Comparison of ENCODE assay signal across 18 mouse cellular contexts in the genomic region with DNA sequence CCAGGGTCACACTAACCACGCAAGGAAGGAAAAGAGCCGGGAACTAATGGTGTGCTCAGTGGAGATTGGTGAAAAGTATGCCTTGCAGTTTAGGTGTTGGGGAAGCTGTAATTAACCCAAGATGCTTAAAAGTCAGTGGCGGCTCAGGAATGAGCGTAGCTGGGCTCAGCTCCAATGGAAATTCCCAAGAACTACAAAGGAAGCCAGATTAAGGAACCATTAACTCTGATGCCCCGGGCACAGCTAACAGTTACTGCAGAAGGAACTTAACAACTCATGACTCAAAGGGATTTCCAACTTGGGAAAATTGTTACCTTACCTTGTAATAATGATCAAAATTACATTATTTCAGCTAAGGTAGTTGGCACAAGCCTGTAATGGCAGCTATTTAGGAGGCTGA. TPM values are rescaled to one million over a fixed set of nuclear protein-coding genes. Genes with fewer than 3 reads are reported as not detected.
A peak's percentile ranks its signal among the peaks of the same experiment; 100 is the strongest.
DNase-seq lines count a peak whose midpoint lies in the region; ATAC-seq lines count a peak whose summit lies in the region.
"Had no signal": no experiment of that assay in that cellular context is flagged by ENCODE, and none has a peak within 500 bp of the region (broad histone marks: within the 10 kb centered on the region; RNA-seq: fewer than 3 reads in every experiment).

No protein-coding gene starts in this region.

- no peak overlapping the region for H3K4me2 ChIP-seq in kidney, embryonic 15.5 days
- no peak overlapping the region for H3K4me2 ChIP-seq in limb, embryonic 12.5 days
- H3K4me2 ChIP-seq: forebrain, embryonic 15.5 days; hindbrain, embryonic 12.5 days; liver, embryonic 12.5 days; lung, embryonic 15.5 days had no signal

- DNase-seq in 3T3-L1 (ENCODE audit: low read depth, low spot score) (peak; percentile 22), 416B (ENCODE audit: low read depth) (peak; percentile 28)
- no peak for DNase-seq in Muller cell, postnatal 12 days (ENCODE audit: inconsistent ontology term)
- DNase-seq in retina, embryonic 14.5 days (ENCODE audit: low spot score) = no peak
- DNase-seq: adrenal gland, adult 2 months; cerebellum, postnatal 36 days; midbrain, embryonic 14.5 days; thymus, adult 18-20 months had no signal

- H3K9ac ChIP-seq in kidney, embryonic 15.5 days = no peak overlapping the region
- H3K9ac ChIP-seq in limb, embryonic 12.5 days (replicated peaks) = no peak overlapping the region
- H3K9ac ChIP-seq: forebrain, embryonic 15.5 days; hindbrain, embryonic 12.5 days; liver, embryonic 12.5 days; lung, embryonic 15.5 days had no signal

- 47% methylated on average over 5 of the region's 5 CpGs for WGBS in kidney, embryonic 15.5 days
- 22% methylated on average over 5 of the region's 5 CpGs for WGBS in limb, embryonic 12.5 days

- H3K4me3 ChIP-seq in kidney, embryonic 15.5 days (replicated peaks) = no peak overlapping the region
- no peak overlapping the region for H3K4me3 ChIP-seq in limb, embryonic 12.5 days (replicated peaks)
- H3K4me3 ChIP-seq: erythroblast, embryonic 14.5 days; forebrain, embryonic 15.5 days; hindbrain, embryonic 12.5 days; liver, embryonic 12.5 days; lung, embryonic 15.5 days had no signal

- peaks cover 25% of the 10 kb centered on the region for H3K27me3 ChIP-seq in kidney, embryonic 15.5 days
- H3K27me3 ChIP-seq in limb, embryonic 12.5 days = peaks cover 21% of the 10 kb centered on the region

- no peaks in the 10 kb centered on the region for H3K9me3 ChIP-seq in kidney, embryonic 15.5 days (replicated peaks)
- H3K9me3 ChIP-seq in limb, embryonic 12.5 days = no peaks in the 10 kb centered on the region
- H3K9me3 ChIP-seq: forebrain, embryonic 15.5 days; hindbrain, embryonic 12.5 days; liver, embryonic 12.5 days; lung, embryonic 15.5 days had no signal

- no peak for ATAC-seq in kidney, embryonic 15.5 days (replicated peaks; ENCODE audit: low FRiP score)
- ATAC-seq in limb, embryonic 12.5 days (ENCODE audit: insufficient number of reproducible peaks, insufficient read depth, low FRiP score, low TSS enrichment, low read depth) = no peak
- ATAC-seq in megakaryocyte, adult 5-6 weeks (ENCODE audit: poor library complexity, severe bottlenecking) = no peak
- ATAC-seq: forebrain, embryonic 15.5 days; intestine, postnatal 0 days; liver, embryonic 12.5 days had no signal

- no peaks in the 10 kb centered on the region for H3K36me3 ChIP-seq in kidney, embryonic 15.5 days
- no peaks in the 10 kb centered on the region for H3K36me3 ChIP-seq in limb, embryonic 12.5 days
- H3K36me3 ChIP-seq: forebrain, embryonic 15.5 days; hindbrain, embryonic 12.5 days; liver, embryonic 12.5 days; lung, embryonic 15.5 days had no signal

- peak overlapping the region; percentile 42; the same call in 1 of the 2 replicates for H3K27ac ChIP-seq in kidney, embryonic 15.5 days
- peak overlapping the region; percentile 29; the same call in 1 of the 2 replicates for H3K27ac ChIP-seq in limb, embryonic 12.5 days
- H3K27ac ChIP-seq: forebrain, embryonic 15.5 days; hindbrain, embryonic 12.5 days; liver, embryonic 12.5 days; lung, embryonic 15.5 days had no signal

- peaks cover 44% of the 10 kb centered on the region for H3K4me1 ChIP-seq in kidney, embryonic 15.5 days
- peaks cover 29% of the 10 kb centered on the region for H3K4me1 ChIP-seq in limb, embryonic 12.5 days (replicated peaks)

RNA-seq across cellular contexts. Expression of gene Spint2, which starts 5.0 kb away (rescaled TPM):
- polyA plus RNA-seq in kidney, embryonic 15.5 days (2015; fragmentation: Nextera tagmentation; extraction: Ambion mirVana) = 236 and 245 TPM in 2 replicates
- polyA plus RNA-seq in limb, embryonic 12.5 days (2016; fragmentation: Nextera tagmentation; extraction: Ambion mirVana) = 106 and 107 TPM in 2 replicates
- total RNA-seq in megakaryocyte, adult 5-6 weeks (2015) = 6.1 and 7.3 TPM in 2 replicates
- 2.6 and 5.3 TPM in 2 replicates for total RNA-seq in megakaryocyte, adult 5-6 weeks (2017)

RNA-seq across cellular contexts. Expression of gene Ppp1r14a, which starts 12.4 kb away (rescaled TPM):
- polyA plus RNA-seq in kidney, embryonic 15.5 days (2015; fragmentation: Nextera tagmentation; extraction: Ambion mirVana) = 21.0 and 23.7 TPM in 2 replicates
- 7.6 and 8.0 TPM in 2 replicates for polyA plus RNA-seq in limb, embryonic 12.5 days (2016; fragmentation: Nextera tagmentation; extraction: Ambion mirVana)
- total RNA-seq in megakaryocyte, adult 5-6 weeks (2015) = not detected in 2 replicates
- not detected in 2 replicates for total RNA-seq in megakaryocyte, adult 5-6 weeks (2017)
- total RNA-seq: neutrophil, adult 5-6 weeks had no signal

RNA-seq across cellular contexts. Expression of gene Dpf1, which starts 27.0 kb away (rescaled TPM):
- 3.1 and 5.9 TPM in 2 replicates for polyA plus RNA-seq in kidney, embryonic 15.5 days (2015; fragmentation: Nextera tagmentation; extraction: Ambion mirVana)
- 22.4 and 23.7 TPM in 2 replicates for polyA plus RNA-seq in limb, embryonic 12.5 days (2016; fragmentation: Nextera tagmentation; extraction: Ambion mirVana)
- not detected in 2 replicates for total RNA-seq in megakaryocyte, adult 5-6 weeks (2015)
- total RNA-seq in megakaryocyte, adult 5-6 weeks (2017) = not detected in 2 replicates
- total RNA-seq: neutrophil, adult 5-6 weeks had no signal

RNA-seq across cellular contexts. Expression of gene 2200002D01Rik, which starts 28.4 kb away (rescaled TPM):
- 7.6 and 11.2 TPM in 2 replicates for polyA plus RNA-seq in kidney, embryonic 15.5 days (2015; fragmentation: Nextera tagmentation; extraction: Ambion mirVana)
- 2.5 and 2.7 TPM in 2 replicates for polyA plus RNA-seq in limb, embryonic 12.5 days (2016; fragmentation: Nextera tagmentation; extraction: Ambion mirVana)
- not detected in 2 replicates for total RNA-seq in megakaryocyte, adult 5-6 weeks (2015)
- total RNA-seq in megakaryocyte, adult 5-6 weeks (2017) = 0.37 and 2.4 TPM in 2 replicates
- polyA plus RNA-seq: erythroblast, embryonic 14.5 days had no signal

RNA-seq across cellular contexts. Expression of gene Yif1b, which starts 38.6 kb away (rescaled TPM):
- polyA plus RNA-seq in kidney, embryonic 15.5 days (2015; fragmentation: Nextera tagmentation; extraction: Ambion mirVana) = 122 and 123 TPM in 2 replicates
- polyA plus RNA-seq in limb, embryonic 12.5 days (2016; fragmentation: Nextera tagmentation; extraction: Ambion mirVana) = 104 and 105 TPM in 2 replicates
- 36.2 and 38.0 TPM in 2 replicates for total RNA-seq in megakaryocyte, adult 5-6 weeks (2015)
- total RNA-seq in megakaryocyte, adult 5-6 weeks (2017) = 19.1 and 21.8 TPM in 2 replicates

Comparison
In these comparisons a context has a peak if more than half of its experiments do, and no peak if none do; other contexts are left out.
1. DNase-seq: peak in 3T3-L1 (single experiment) and 416B (single experiment); none in Muller cell, postnatal 12 days (single experiment) and retina, embryonic 14.5 days (single experiment).